Mouse (Mus musculus): ENCODE results near the gene Traf3. TPM values are rescaled to one million over a fixed set of nuclear protein-coding genes. Genes with fewer than 3 reads are reported as not detected.

Traf3 gene
- polyA plus RNA-seq, 1 experiment from 2014 or later = 10.1 TPM

- H3K4me3 ChIP-seq (replicated peaks) = no peak overlapping the region
- H3K9me3 ChIP-seq (replicated peaks) = no peaks in the 10 kb centered on the region
- no peaks in the 10 kb centered on the region for H3K27me3 ChIP-seq
- H3K4me2 ChIP-seq = no peak overlapping the region
- peaks cover 57% of the 10 kb centered on the region for H3K36me3 ChIP-seq
- 98% methylated on average over 6 of the region's 6 CpGs for WGBS
- H3K4me1 ChIP-seq = peaks cover 31% of the 10 kb centered on the region
- H3K27ac ChIP-seq = no peak overlapping the region
- no peak overlapping the region for H3K9ac ChIP-seq
- no peak for ATAC-seq (replicated peaks; ENCODE audit: low FRiP score)
Observed at GRCm38 (mm10) chr12:111241916-111242315, 75.7 kb downstream of the Traf3 start.

GRCm38 (mm10) chr12:111242346-111242745, 76.2 kb downstream of the Traf3 start:
- 75% methylated on average over 5 of the region's 5 CpGs for WGBS
- H3K36me3 ChIP-seq = peaks cover 60% of the 10 kb centered on the region

GRCm38 (mm10) chr12:111243733-111244132, 77.6 kb downstream of the Traf3 start:
- no peak for ATAC-seq (replicated peaks; ENCODE audit: low FRiP score)
- H3K9ac ChIP-seq = no peak overlapping the region
- 89% methylated on average over 12 of the region's 12 CpGs for WGBS
- no peak overlapping the region for H3K4me3 ChIP-seq (replicated peaks)
- H3K36me3 ChIP-seq = peaks cover 70% of the 10 kb centered on the region
- no peak overlapping the region for H3K27ac ChIP-seq
- H3K27me3 ChIP-seq = no peaks in the 10 kb centered on the region
- H3K9me3 ChIP-seq (replicated peaks) = no peaks in the 10 kb centered on the region
- H3K4me2 ChIP-seq = no peak overlapping the region
- H3K4me1 ChIP-seq = peaks cover 15% of the 10 kb centered on the region

More at GRCm38 (mm10) chr12:111242346-111242745, 76.2 kb downstream of the Traf3 start:
- Histone ChIP-seq H3K9ac (no peak overlapping the region), H3K9me3 (replicated peaks) (no peaks in the 10 kb centered on the region), H3K27me3 (no peaks in the 10 kb centered on the region), H3K4me2 (no peak overlapping the region), H3K4me1 (peaks cover 29% of the 10 kb centered on the region), H3K27ac (no peak overlapping the region), H3K4me3 (replicated peaks) (no peak overlapping the region)
- no peak for ATAC-seq (replicated peaks; ENCODE audit: low FRiP score)

GRCm38 (mm10) chr12:111245070-111245469, 78.9 kb downstream of the Traf3 start:
- no peak overlapping the region for H3K4me2 ChIP-seq
- no peak overlapping the region for H3K9ac ChIP-seq
- WGBS = 83% methylated on average over 6 of the region's 6 CpGs
- H3K27ac ChIP-seq = no peak overlapping the region
- H3K27me3 ChIP-seq = no peaks in the 10 kb centered on the region
- H3K4me3 ChIP-seq (replicated peaks) = no peak overlapping the region
- ATAC-seq (replicated peaks; ENCODE audit: low FRiP score) = no peak
- H3K4me1 ChIP-seq = peaks cover 5% of the 10 kb centered on the region
- peaks cover 70% of the 10 kb centered on the region for H3K36me3 ChIP-seq
- no peaks in the 10 kb centered on the region for H3K9me3 ChIP-seq (replicated peaks)

- no peak overlapping the region for H3K9ac ChIP-seq
- H3K27me3 ChIP-seq = no peaks in the 10 kb centered on the region
- H3K4me2 ChIP-seq = no peak overlapping the region
- no peak overlapping the region for H3K27ac ChIP-seq
- ATAC-seq (replicated peaks; ENCODE audit: low FRiP score) = no peak
- peaks cover 7% of the 10 kb centered on the region; the same call in 1 of the 2 replicates for H3K4me1 ChIP-seq
- H3K9me3 ChIP-seq (replicated peaks) = no peaks in the 10 kb centered on the region
- no peak overlapping the region for H3K4me3 ChIP-seq (replicated peaks)
- 92% methylated on average over 9 of the region's 9 CpGs for WGBS
- peaks cover 62% of the 10 kb centered on the region for H3K36me3 ChIP-seq
Observed at GRCm38 (mm10) chr12:111246808-111247464, 80.8 kb downstream of the Traf3 start.

GRCm38 (mm10) chr12:111249095-111249494, 82.9 kb downstream of the Traf3 start:
- no peak overlapping the region for H3K4me2 ChIP-seq
- ATAC-seq (replicated peaks; ENCODE audit: low FRiP score) = no peak
- no peaks in the 10 kb centered on the region for H3K9me3 ChIP-seq (replicated peaks)
- H3K4me3 ChIP-seq (replicated peaks) = no peak overlapping the region
- no peak overlapping the region for H3K9ac ChIP-seq
- no peaks in the 10 kb centered on the region for H3K27me3 ChIP-seq
- peaks cover 45% of the 10 kb centered on the region for H3K36me3 ChIP-seq
- H3K27ac ChIP-seq = no peak overlapping the region
- WGBS = 54% methylated on average over 3 of the region's 3 CpGs
- H3K4me1 ChIP-seq = peaks cover 7% of the 10 kb centered on the region; the same call in 1 of the 2 replicates

GRCm38 (mm10) chr12:111250116-111250515, 83.9 kb downstream of the Traf3 start:
- no peak overlapping the region for H3K27ac ChIP-seq
- ATAC-seq (replicated peaks; ENCODE audit: low FRiP score) = 0 out of 2 replicates have a peak, but pooled peaks have one; percentile 56
- H3K4me3 ChIP-seq (replicated peaks) = no peak overlapping the region
- H3K9ac ChIP-seq = no peak overlapping the region
- H3K9me3 ChIP-seq (replicated peaks) = no peaks in the 10 kb centered on the region
- H3K36me3 ChIP-seq = peaks cover 36% of the 10 kb centered on the region
- 60% methylated on average over 8 of the region's 8 CpGs for WGBS
- no peaks in the 10 kb centered on the region for H3K27me3 ChIP-seq
- H3K4me1 ChIP-seq = peaks cover 7% of the 10 kb centered on the region; the same call in 1 of the 2 replicates
- no peak overlapping the region for H3K4me2 ChIP-seq

- no peaks in the 10 kb centered on the region for H3K27me3 ChIP-seq
Observed at GRCm38 (mm10) chr12:111251227-111251626, 85.1 kb downstream of the Traf3 start.

GRCm38 (mm10) chr12:111263650-111264049, 97.5 kb downstream of the Traf3 start:
- H3K9me3 ChIP-seq (replicated peaks) = no peaks in the 10 kb centered on the region
- H3K4me1 ChIP-seq = peaks cover 7% of the 10 kb centered on the region
- peaks cover 55% of the 10 kb centered on the region for H3K36me3 ChIP-seq
- no peak overlapping the region for H3K4me2 ChIP-seq
- no peaks in the 10 kb centered on the region; the same call in 1 of the 2 replicates for H3K27me3 ChIP-seq
- H3K4me3 ChIP-seq (replicated peaks) = no peak overlapping the region
- 90% methylated on average over 16 of the region's 16 CpGs for WGBS
- no peak for ATAC-seq (replicated peaks; ENCODE audit: low FRiP score)
- no peak overlapping the region for H3K9ac ChIP-seq
- no peak overlapping the region for H3K27ac ChIP-seq

More at GRCm38 (mm10) chr12:111251227-111251626, 85.1 kb downstream of the Traf3 start:
- peaks cover 36% of the 10 kb centered on the region for H3K36me3 ChIP-seq
- no peak overlapping the region for H3K4me3 ChIP-seq (replicated peaks)
- 61% methylated on average over 9 of the region's 9 CpGs for WGBS
- H3K4me2 ChIP-seq = no peak overlapping the region
- no peak overlapping the region for H3K27ac ChIP-seq
- H3K9me3 ChIP-seq (replicated peaks) = no peaks in the 10 kb centered on the region
- peaks cover 7% of the 10 kb centered on the region; the same call in 1 of the 2 replicates for H3K4me1 ChIP-seq
- ATAC-seq (replicated peaks; ENCODE audit: low FRiP score) = no peak
- H3K9ac ChIP-seq = no peak overlapping the region

GRCm38 (mm10) chr12:111265212-111265611, 99.0 kb downstream of the Traf3 start:
- Histone ChIP-seq H3K9ac (no peak overlapping the region), H3K27me3 (peaks cover 10% of the 10 kb centered on the region), H3K27ac (no peak overlapping the region), H3K4me2 (no peak overlapping the region), H3K4me3 (replicated peaks) (no peak overlapping the region), H3K9me3 (replicated peaks) (no peaks in the 10 kb centered on the region), H3K4me1 (peaks cover 7% of the 10 kb centered on the region), H3K36me3 (peaks cover 44% of the 10 kb centered on the region)
- 61% methylated on average over 5 of the region's 5 CpGs for WGBS
- no peak for ATAC-seq (replicated peaks; ENCODE audit: low FRiP score)

GRCm38 (mm10) chr12:111266592-111266991, 100.4 kb downstream of the Traf3 start:
- Histone ChIP-seq H3K27ac (no peak overlapping the region), H3K9me3 (replicated peaks) (no peaks in the 10 kb centered on the region), H3K4me1 (peaks cover 18% of the 10 kb centered on the region), H3K9ac (no peak overlapping the region), H3K4me3 (replicated peaks) (no peak overlapping the region), H3K4me2 (no peak overlapping the region), H3K27me3 (peaks cover 24% of the 10 kb centered on the region), H3K36me3 (peaks cover 32% of the 10 kb centered on the region)
- WGBS = 65% methylated on average over 12 of the region's 12 CpGs
- no peak for ATAC-seq (replicated peaks; ENCODE audit: low FRiP score)

- WGBS = 66% methylated on average over 4 of the region's 4 CpGs
- no peak overlapping the region for H3K4me3 ChIP-seq (replicated peaks)
- ATAC-seq (replicated peaks; ENCODE audit: low FRiP score) = no peak
Observed at GRCm38 (mm10) chr12:111267673-111268325, 101.6 kb downstream of the Traf3 start.

More at GRCm38 (mm10) chr12:111267673-111268325, 101.6 kb downstream of the Traf3 start:
- Histone ChIP-seq H3K36me3 (peaks cover 23% of the 10 kb centered on the region), H3K4me1 (peaks cover 26% of the 10 kb centered on the region), H3K4me2 (no peak overlapping the region), H3K9me3 (replicated peaks) (no peaks in the 10 kb centered on the region), H3K9ac (no peak overlapping the region), H3K27me3 (peaks cover 36% of the 10 kb centered on the region), H3K27ac (no peak overlapping the region)

Measured in kidney, embryonic 15.5 days (tissue).